Mouse (Mus musculus) 416B (cell line): ENCODE measurements around the gene Lingo3.

Experiments
- DNase-seq: peaks from one replicate; pipeline ENCODE4 v3.0.0; 2011; ENCODE audit warnings: low read depth

Gene Lingo3

DNA sequence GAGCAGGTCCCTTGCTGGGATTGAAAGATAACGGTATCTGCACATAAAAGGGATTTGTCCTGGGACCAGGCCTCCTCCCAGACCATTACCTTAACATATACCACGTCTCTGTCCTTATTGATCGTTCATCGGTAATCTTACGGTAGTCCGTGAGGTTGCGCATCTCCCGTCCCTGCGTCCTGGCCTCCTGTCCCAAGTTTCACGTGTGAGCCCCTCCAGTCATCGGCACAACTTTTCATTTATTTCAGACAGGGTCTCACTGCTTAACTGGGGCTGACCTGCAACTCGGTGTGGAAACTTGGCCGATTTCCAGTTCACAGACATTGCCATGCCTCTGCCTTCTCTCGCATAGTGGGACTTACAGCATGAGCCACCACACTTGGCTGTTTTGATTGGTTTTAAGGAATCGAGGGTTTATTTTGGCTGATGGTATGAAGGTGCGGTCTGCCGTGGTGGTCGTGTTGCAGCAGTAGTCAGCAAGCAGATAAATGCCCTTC is 44.7 kb downstream of the Lingo3 start:
- DNase-seq = peak; percentile 62

DNA sequence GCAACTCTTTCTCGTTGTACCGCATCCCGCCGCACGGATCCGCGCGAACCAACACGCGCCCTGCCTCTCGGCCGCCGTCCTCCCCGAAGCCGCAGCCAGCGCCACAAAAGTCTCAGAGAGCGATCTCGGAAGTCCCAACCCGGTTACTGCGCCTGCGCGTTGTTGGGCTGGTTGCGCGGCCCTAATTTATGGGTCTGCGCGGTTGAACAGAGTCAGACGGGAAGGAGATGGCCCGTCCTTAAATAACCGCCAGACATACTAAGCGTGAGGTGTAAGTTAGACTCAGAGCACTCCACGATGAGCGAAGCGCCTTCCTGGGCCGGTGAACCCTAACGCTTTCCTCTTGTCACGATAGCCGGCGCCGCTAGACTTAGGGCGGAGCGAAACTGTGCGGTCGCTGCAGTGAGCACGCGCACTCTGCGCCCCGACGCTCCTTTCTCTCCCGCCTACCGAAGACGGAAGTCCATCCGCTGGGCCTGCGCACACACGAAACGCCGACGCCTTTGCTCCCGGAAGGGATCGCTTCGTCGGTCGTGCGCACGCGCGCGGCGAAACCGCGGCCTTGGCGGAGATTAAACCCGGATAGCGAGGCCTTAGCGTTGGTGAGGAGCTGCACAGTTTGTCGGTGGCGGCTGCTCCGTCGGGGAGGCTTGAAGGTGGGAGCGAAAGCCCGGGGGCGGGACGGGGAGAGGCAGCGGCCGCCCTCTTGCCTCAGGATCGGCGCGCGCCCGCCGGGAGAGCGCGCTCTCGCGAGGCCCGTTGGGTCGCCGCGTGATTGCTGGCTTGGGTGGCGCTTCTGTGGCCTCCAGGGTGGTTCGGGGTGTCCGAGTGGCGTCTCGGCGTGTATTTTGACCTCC is 45.5 kb downstream of the Lingo3 start, which contains the start of the genes Sf3a2 and Plekhj1:
Sf3a2 (plus strand) TSS at position 49 of the 857 bp plus-strand sequence.
Plekhj1 (minus strand) TSS at position 477 of the 857 bp plus-strand sequence.
- peak; percentile 99 for DNase-seq

DNA sequence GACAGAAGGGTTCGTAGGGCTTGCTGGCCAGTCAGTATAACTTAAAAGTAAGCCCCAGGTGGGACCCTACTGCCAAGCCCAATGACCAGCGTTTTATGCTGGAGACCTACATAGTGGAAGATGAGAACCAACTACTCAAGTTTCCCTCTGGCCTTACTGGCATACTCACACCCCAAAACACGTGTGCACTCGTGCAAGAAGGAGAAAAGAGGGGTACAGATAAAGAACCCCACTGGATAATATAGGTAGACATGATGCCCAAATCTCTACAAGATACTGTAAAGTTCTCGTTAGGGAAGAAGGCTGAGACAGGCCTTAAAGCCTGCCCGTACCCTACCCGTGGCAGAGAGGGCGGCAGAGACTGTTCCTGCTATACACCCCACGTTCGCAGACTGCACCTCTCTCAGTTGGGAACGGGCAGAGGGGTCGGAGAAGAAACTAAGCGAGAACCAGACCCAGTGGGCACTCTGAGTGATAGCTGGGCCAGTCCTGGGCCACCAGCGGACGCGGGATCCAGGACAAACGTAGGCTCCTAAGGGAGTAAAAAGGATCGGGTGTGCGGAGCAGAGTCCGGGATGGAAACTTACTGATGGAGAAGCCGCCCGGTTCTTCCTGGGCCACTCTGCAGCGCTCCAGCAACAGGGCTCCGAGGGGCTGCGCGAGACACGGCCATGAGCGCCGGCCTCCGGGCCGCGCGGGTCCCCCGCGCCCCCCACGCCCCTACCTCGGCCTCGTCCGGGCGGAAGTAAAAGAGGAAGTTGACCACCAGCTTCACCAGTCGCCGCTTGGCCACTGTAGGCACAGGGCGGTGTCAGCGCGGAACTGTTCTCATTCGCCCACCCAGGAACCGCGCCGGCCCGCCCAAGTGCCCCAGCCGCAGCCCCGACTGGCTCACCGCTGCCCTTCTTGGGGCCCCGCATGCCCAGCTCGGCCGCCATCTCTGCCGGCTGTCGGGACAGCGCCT is 46.4 kb downstream of the Lingo3 start:
- peak; percentile 86 for DNase-seq

GRCm38 (mm10) chr10:80796307-80796848 is 47.5 kb downstream of the Lingo3 start:
- no peak for DNase-seq

GRCm38 (mm10) chr10:80794750-80795149 is 49.1 kb downstream of the Lingo3 start:
- no peak for DNase-seq

GRCm38 (mm10) chr10:80793803-80794202 is 50.0 kb downstream of the Lingo3 start:
- DNase-seq = no peak

DNA sequence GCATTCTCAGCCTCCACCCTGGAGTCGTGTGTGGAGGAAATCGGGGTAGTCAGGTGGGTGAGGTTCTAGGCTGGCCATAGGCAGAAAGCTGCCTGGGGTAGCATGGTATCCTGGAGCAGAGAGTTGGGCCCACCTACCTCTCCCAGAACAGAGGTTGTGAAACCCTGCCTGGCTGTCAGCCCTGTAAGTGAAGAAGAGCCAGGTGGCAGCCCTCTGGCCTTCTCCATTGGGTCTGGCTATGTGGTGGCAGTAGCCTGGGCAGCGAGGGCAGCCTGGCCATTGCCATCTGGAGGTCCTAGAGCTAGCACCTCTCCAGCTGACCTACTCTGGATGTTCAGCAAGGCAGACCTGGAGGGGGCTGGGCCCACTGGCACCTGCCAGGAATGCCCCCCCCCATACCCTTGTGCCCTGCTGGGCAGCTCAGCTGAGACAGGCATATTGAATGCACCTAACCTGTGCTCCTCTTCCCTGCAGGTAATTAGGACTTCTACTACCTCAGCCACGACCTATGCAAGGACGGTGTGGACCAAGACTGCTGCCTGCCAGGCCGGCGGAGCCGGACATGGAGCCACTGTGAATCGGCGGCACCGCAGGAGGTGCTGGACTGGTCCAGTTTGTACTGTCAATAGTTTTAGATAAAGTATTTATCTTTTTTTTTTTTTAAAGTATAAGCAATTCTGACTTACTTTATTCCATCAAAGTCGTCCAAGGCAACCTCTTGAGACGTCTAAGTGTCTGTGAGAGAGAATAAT is 50.6 kb downstream of the Lingo3 start:
- no peak for DNase-seq

GRCm38 (mm10) chr10:80792175-80793032 is 51.4 kb downstream of the Lingo3 start:
- DNase-seq = no peak

GRCm38 (mm10) chr10:80791476-80792174 is 52.2 kb downstream of the Lingo3 start:
- no peak for DNase-seq

- DNase-seq = no peak
These were observed 53.0 kb downstream of the Lingo3 start for GRCm38 (mm10) chr10:80790761-80791404.

DNA sequence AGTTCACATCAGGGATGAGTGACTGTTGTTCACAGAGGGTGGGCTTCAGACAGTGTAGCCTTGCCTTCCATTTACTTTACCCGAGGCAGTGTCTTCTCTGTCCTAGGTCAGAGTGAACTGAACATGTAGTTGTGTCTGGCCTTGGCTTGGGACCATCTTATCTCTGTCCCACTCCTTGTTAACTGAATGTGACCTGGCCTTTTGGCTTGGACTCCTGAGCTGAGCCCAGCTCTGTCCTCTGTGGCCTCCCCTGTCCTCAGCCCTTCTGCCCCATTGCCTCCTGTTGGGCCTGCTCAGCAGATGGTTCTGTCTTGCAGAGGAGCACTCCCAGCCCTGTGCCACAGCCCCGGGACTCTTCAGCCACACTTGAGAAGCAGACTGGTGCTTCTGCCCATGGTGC is 56.3 kb downstream of the Lingo3 start:
- DNase-seq = no peak

- no peak for DNase-seq
These were observed 57.9 kb downstream of the Lingo3 start for GRCm38 (mm10) chr10:80785963-80786362.

- DNase-seq = no peak
These were observed 59.0 kb downstream of the Lingo3 start for GRCm38 (mm10) chr10:80784871-80785270.

DNA sequence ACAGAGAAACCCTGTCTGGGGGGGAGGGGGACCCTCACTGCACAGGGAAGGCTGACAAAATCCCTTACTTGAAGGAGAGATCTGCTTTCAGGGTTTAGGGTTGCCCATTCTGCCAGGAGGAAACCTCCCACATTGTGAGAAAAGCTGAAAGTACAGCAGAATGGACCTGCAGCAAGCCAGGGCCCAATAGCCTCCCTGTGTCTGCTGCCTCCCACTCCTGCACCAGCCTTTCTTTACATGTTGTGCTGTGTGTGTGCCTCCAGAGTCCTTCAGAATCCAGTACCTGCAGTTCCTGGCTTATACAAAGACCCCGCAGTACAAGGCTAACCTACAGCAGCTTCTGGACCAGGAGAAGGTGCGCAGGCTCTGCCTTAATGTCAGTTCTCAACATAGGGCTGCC is 59.5 kb downstream of the Lingo3 start:
- DNase-seq = no peak
